Mouse (Mus musculus) left cerebral cortex, postnatal 4 days (tissue): ENCODE results near the gene Prss36. TPM values are rescaled to one million over a fixed set of nuclear protein-coding genes. Genes with fewer than 3 reads are reported as not detected.
"Not testable (repeated sequence)": the region's sequence is repeated elsewhere in the genome, so short reads cannot be mapped to it uniquely, and the experiment has no call there.

ENCODE experiments used
- DNase-seq: peaks from one replicate; pipeline ENCODE4 v3.0.0-alpha.2; 2022
- intact Hi-C: fragments of 180-260 bp; cut with DNase I; formaldehyde crosslinking; loops from one replicate; pipeline ENCODE4 v1.15.1; 2025
- total RNA-seq, 2 experiments: library from RNA; stranded (reverse); gene quantifications; 2 replicates each; pipeline ENCODE4 v1.2.3; 2021

Prss36 gene
- total RNA-seq, 2 experiments from 2014 or later = 13.5 to 15.5 TPM

GRCm38 (mm10) chr7:127907939-127908338 lies 38.6 kb downstream of the Prss36 start:
- DNase-seq = no peak
- intact Hi-C loops = no loop called here

GRCm38 (mm10) chr7:127903971-127904796 lies 42.3 kb downstream of the Prss36 start, which contains the start of gene Bckdk:
TSS of gene Bckdk (plus strand) at chr7:127904082.
- peak; percentile 77 for DNase-seq
- intact Hi-C loops = no loop called here

- intact Hi-C loops = no loop called here
- DNase-seq = no peak
These were observed 44.8 kb downstream of the Prss36 start for GRCm38 (mm10) chr7:127901772-127902171.

- DNase-seq = no peak
- intact Hi-C loops = no loop called here
These were observed 46.5 kb downstream of the Prss36 start for GRCm38 (mm10) chr7:127899997-127900396.

- DNase-seq = no peak
- intact Hi-C loops = no loop called here
These were observed 48.2 kb downstream of the Prss36 start for GRCm38 (mm10) chr7:127898179-127898956.

- DNase-seq = no peak
- intact Hi-C loops = no loop called here
These were observed 49.0 kb downstream of the Prss36 start for GRCm38 (mm10) chr7:127897542-127897941.

- intact Hi-C loops = no loop called here
- DNase-seq = peak; percentile 70
These were observed 50.1 kb downstream of the Prss36 start for GRCm38 (mm10) chr7:127896384-127896783.

- intact Hi-C loops = not testable (repeated sequence)
These were observed 50.6 kb downstream of the Prss36 start for GRCm38 (mm10) chr7:127895891-127896290.

GRCm38 (mm10) chr7:127895442-127895841 lies 51.1 kb downstream of the Prss36 start, which contains the start of the genes Gm21974 and Vkorc1:
TSS of gene Gm21974 (minus strand) at chr7:127895454.
TSS of gene Vkorc1 (minus strand) at chr7:127895617.
- peak; percentile 95 for DNase-seq

More at GRCm38 (mm10) chr7:127895891-127896290, 50.6 kb downstream of the Prss36 start:
- not testable (repeated sequence) for DNase-seq

GRCm38 (mm10) chr7:127894480-127894879 lies 52.0 kb downstream of the Prss36 start:
- DNase-seq = no peak
- intact Hi-C loops = no loop called here

More at GRCm38 (mm10) chr7:127895442-127895841, 51.1 kb downstream of the Prss36 start, which contains the start of the genes Gm21974 and Vkorc1:
- intact Hi-C loops = no loop called here

- intact Hi-C loops = no loop called here
- no peak for DNase-seq
These were observed 55.7 kb downstream of the Prss36 start, which contains the start of gene Prss53 for GRCm38 (mm10) chr7:127890798-127891197. TSS of gene Prss53 (minus strand) at chr7:127890970.

- no peak for DNase-seq
These were observed 57.7 kb downstream of the Prss36 start for GRCm38 (mm10) chr7:127888821-127889220.

GRCm38 (mm10) chr7:127887781-127888180 lies 58.7 kb downstream of the Prss36 start:
- intact Hi-C loops = no loop called here
- no peak for DNase-seq

More at GRCm38 (mm10) chr7:127888821-127889220, 57.7 kb downstream of the Prss36 start:
- intact Hi-C loops = no loop called here

- DNase-seq = no peak
- intact Hi-C loops = no loop called here
These were observed 59.3 kb downstream of the Prss36 start for GRCm38 (mm10) chr7:127887191-127887590.

GRCm38 (mm10) chr7:127886551-127886950 lies 60.0 kb downstream of the Prss36 start:
- intact Hi-C loops = no loop called here
- DNase-seq = no peak

GRCm38 (mm10) chr7:127885951-127886350 lies 60.6 kb downstream of the Prss36 start:
- DNase-seq = no peak

More at GRCm38 (mm10) chr7:127885951-127886350, 60.6 kb downstream of the Prss36 start:
- intact Hi-C loops = no loop called here

Other genes starting within 250 kb of the Prss36 start
- 10 to 100 TPM; 87.2 to 94.3 TPM for gene Bcl7c, start 237.8 kb downstream of the Prss36 start, total RNA-seq
- gene Ctf1, start 234.0 kb downstream of the Prss36 start, total RNA-seq = 1 to 10 TPM; 5.3 to 6.5 TPM
- gene Ctf2, start 214.6 kb downstream of the Prss36 start, total RNA-seq = not detected
- 100 to 1,000 TPM; 143 to 148 TPM for gene Fbxl19, start 202.2 kb downstream of the Prss36 start, total RNA-seq
- 10 to 100 TPM; 14.2 to 15.1 TPM for gene Orai3, start 176.9 kb downstream of the Prss36 start, total RNA-seq
- 10 to 100 TPM; 46.2 to 47.4 TPM for gene Setd1a, start 170.1 kb downstream of the Prss36 start, total RNA-seq
- gene Gm49388, start 161.1 kb downstream of the Prss36 start, total RNA-seq = 1 to 10 TPM; 2.2 to 3.1 TPM
- 1 to 10 TPM; 3.3 to 5.8 TPM for gene Hsd3b7, start 146.1 kb downstream of the Prss36 start, total RNA-seq
- 10 to 100 TPM; 34.5 to 40.0 TPM for gene Stx4a, start 122.4 kb downstream of the Prss36 start, total RNA-seq
- 100 to 1,000 TPM; 193 to 215 TPM for gene Stx1b, start 122.2 kb downstream of the Prss36 start, total RNA-seq
- 10 to 100 TPM; 36.3 to 38.0 TPM for gene Zfp646, start 70.5 kb downstream of the Prss36 start, total RNA-seq
- 10 to 100 TPM; 33.1 to 36.4 TPM for gene Zfp668, start 69.9 kb downstream of the Prss36 start, total RNA-seq
- under 1 TPM; 0.54 to 0.90 TPM for gene Prss53, start 55.8 kb downstream of the Prss36 start, total RNA-seq
- not detected for gene Gm21974, start 51.3 kb downstream of the Prss36 start, total RNA-seq
- 10 to 100 TPM; 27.4 to 28.2 TPM for gene Vkorc1, start 51.1 kb downstream of the Prss36 start, total RNA-seq
- 10 to 100 TPM; 39.2 to 43.5 TPM for gene Bckdk, start 42.6 kb downstream of the Prss36 start, total RNA-seq
- 10 to 100 TPM; 28.1 to 31.1 TPM for gene Kat8, start 34.2 kb downstream of the Prss36 start, total RNA-seq
- 1 to 10 TPM in 1 of 2 experiments, under 1 TPM in 1; 0.54 to 1.6 TPM for gene Prss8, start 16.6 kb downstream of the Prss36 start, total RNA-seq
- gene Fus, start 20.7 kb upstream of the Prss36 start, total RNA-seq = 100 to 1,000 TPM; 504 to 524 TPM
- gene Pycard, start 47.1 kb upstream of the Prss36 start, total RNA-seq = 1 to 10 TPM; 2.4 to 3.3 TPM
- gene Trim72, start 57.2 kb upstream of the Prss36 start, total RNA-seq = under 1 TPM; 0.26 to 0.56 TPM
- gene Itgam, start 115.9 kb upstream of the Prss36 start, total RNA-seq = 1 to 10 TPM; 2.1 to 2.2 TPM
- gene Gm49368, start 116.0 kb upstream of the Prss36 start, total RNA-seq = not detected
- gene Itgax, start 182.8 kb upstream of the Prss36 start, total RNA-seq = under 1 TPM; 0.44 to 0.48 TPM
- under 1 TPM; 0.22 to 0.66 TPM for gene Itgad, start 207.7 kb upstream of the Prss36 start, total RNA-seq